Mouse (Mus musculus): ENCODE measurements around the gene Arid1b.

Gene Arid1b

GRCm38 (mm10) chr17:5254717-5255617, 260.8 kb downstream of the Arid1b start:
- no peak for DNase-seq

GRCm38 (mm10) chr17:5255618-5255933, 261.4 kb downstream of the Arid1b start:
- no peak for DNase-seq

- DNase-seq, result no peak
Measured at GRCm38 (mm10) chr17:5258978-5259377, 264.8 kb downstream of the Arid1b start.

- DNase-seq, result no peak
Measured at GRCm38 (mm10) chr17:5261131-5261651, 267.1 kb downstream of the Arid1b start.

GRCm38 (mm10) chr17:5261874-5262605, 267.9 kb downstream of the Arid1b start:
- no peak for DNase-seq

GRCm38 (mm10) chr17:5262788-5263187, 268.7 kb downstream of the Arid1b start:
- no peak for DNase-seq

GRCm38 (mm10) chr17:5264783-5265182, 270.7 kb downstream of the Arid1b start:
- no peak for DNase-seq

- DNase-seq, result no peak
Measured at GRCm38 (mm10) chr17:5265615-5266014, 271.5 kb downstream of the Arid1b start.

GRCm38 (mm10) chr17:5267747-5268146, 273.6 kb downstream of the Arid1b start:
- no peak for DNase-seq

- DNase-seq, result no peak
Measured at GRCm38 (mm10) chr17:5269302-5269701, 275.2 kb downstream of the Arid1b start.

- no peak for DNase-seq
Measured at GRCm38 (mm10) chr17:5269774-5270173, 275.6 kb downstream of the Arid1b start.

GRCm38 (mm10) chr17:5270823-5271222, 276.7 kb downstream of the Arid1b start:
- no peak for DNase-seq

- DNase-seq, result no peak
Measured at GRCm38 (mm10) chr17:5273118-5273517, 279.0 kb downstream of the Arid1b start.

- DNase-seq, result no peak
Measured at GRCm38 (mm10) chr17:5273685-5274084, 279.6 kb downstream of the Arid1b start.

- no peak for DNase-seq
Measured at GRCm38 (mm10) chr17:5274429-5274828, 280.3 kb downstream of the Arid1b start.

GRCm38 (mm10) chr17:5275749-5276148, 281.6 kb downstream of the Arid1b start:
- DNase-seq, result no peak

GRCm38 (mm10) chr17:5277137-5277871, 283.2 kb downstream of the Arid1b start:
- DNase-seq, result no peak

GRCm38 (mm10) chr17:5280499-5281053, 286.4 kb downstream of the Arid1b start:
- peak; percentile 55 for DNase-seq

GRCm38 (mm10) chr17:5284783-5285182, 290.7 kb downstream of the Arid1b start:
- DNase-seq, result peak; percentile 51

- peak; percentile 59 for DNase-seq
Measured at GRCm38 (mm10) chr17:5285877-5286440, 291.8 kb downstream of the Arid1b start.

GRCm38 (mm10) chr17:5286571-5287209, 292.6 kb downstream of the Arid1b start:
- DNase-seq, result peak; percentile 68

- DNase-seq, result no peak
Measured at GRCm38 (mm10) chr17:5287210-5287591, 293.1 kb downstream of the Arid1b start.

All from cerebellum, adult 9-11 months (tissue).